Mouse (Mus musculus): Measurements from ENCODE around the gene Noxred1.

DNA sequence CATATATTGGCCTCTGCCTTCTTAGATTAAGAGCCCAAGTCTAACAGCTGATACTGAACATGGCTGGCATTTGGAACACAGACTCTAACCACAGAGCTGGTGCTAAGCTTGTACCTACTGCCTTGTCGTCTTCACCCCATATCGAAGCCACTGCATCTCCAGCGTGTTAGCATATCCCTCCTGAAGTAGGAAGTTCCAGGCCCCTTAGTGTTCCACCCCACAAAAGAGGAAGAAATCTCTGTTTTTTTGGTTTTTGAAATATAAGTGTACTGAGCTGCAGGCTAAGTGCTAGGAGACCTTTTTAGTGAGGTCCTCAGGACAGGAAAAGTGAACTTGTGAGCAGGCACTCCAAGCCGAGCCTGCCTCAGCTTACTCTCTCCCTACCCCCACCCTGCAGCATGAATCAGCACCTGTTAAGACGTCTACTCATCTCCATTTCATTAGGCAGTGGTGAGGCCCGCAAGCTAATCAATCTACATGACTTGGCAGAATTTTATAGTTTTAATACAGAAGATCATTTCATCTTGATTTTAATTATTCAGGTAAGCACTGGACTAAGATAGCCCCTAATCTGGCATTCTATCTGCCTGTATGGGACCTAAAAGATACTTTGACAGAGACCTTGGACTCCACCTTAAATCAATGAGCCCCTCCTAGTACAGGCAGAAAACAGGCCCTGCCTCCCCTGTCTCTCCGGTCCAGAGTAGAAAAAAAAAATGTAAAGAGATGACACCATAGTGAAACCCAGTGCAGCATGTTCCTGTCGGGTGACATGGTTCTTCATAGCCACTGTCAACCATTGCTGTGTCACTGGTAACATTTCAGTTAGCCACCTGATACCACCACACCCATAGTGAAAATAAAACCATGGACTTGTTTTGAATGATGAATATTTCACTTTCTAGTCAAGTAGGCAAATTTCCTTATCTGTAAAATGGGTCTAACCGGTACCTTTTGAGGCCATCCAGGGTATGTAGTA, 36.6 kb upstream of the Noxred1 start:
- no peak for TF ChIP-seq CTCF (IDR thresholded peaks at IDR 0.05; ENCODE audit: extremely low read depth, insufficient read length, insufficient replicate concordance, low read depth, low read length)
- TF ChIP-seq POLR2A (IDR thresholded peaks at IDR 0.05; ENCODE audit: low read depth, low read length), result no peak

Measured in small intestine, adult 2 months (tissue).